Mouse (Mus musculus) frontal cortex, adult (tissue): ENCODE measurements around the gene Rilp.
A peak's percentile ranks its signal among the peaks of the same experiment; 100 is the strongest.

Experiments used
- ATAC-seq: cut with Nextera tagmentation; 2 replicates; pipeline ENCODE4 v1.9.2; 2017; ENCODE audit warnings: mild to moderate bottlenecking, moderate library complexity, mixed read lengths; ENCODE audit not compliant: low TSS enrichment

Gene Rilp

GRCm38 (mm10) chr11:75494296-75495049 lies 15.4 kb upstream of the Rilp start:
- no peak for ATAC-seq

GRCm38 (mm10) chr11:75498126-75498525 lies 11.8 kb upstream of the Rilp start:
- ATAC-seq: no peak

GRCm38 (mm10) chr11:75508162-75508561 lies 1.7 kb upstream of the Rilp start:
- no peak for ATAC-seq

GRCm38 (mm10) chr11:75508904-75509303 lies 990 bp upstream of the Rilp start:
- ATAC-seq: no peak

- ATAC-seq: peak; percentile 84
Observed at GRCm38 (mm10) chr11:75510627-75510993, 716 bp downstream of the Rilp start.

- ATAC-seq: no peak; the same call in 1 of the 2 replicates
Observed at GRCm38 (mm10) chr11:75511213-75511612, 1.3 kb downstream of the Rilp start.

GRCm38 (mm10) chr11:75512301-75513018 lies 2.6 kb downstream of the Rilp start:
- no peak for ATAC-seq

GRCm38 (mm10) chr11:75513336-75513735 lies 3.4 kb downstream of the Rilp start, which contains the start of gene Scarf1:
Gene Scarf1, plus strand, starts transcription at chr11:75513540.
- no peak for ATAC-seq

- ATAC-seq: no peak
Observed at GRCm38 (mm10) chr11:75515186-75515585, 5.3 kb downstream of the Rilp start.

- ATAC-seq: peak; percentile 59; the same call in 1 of the 2 replicates
Observed at GRCm38 (mm10) chr11:75519834-75520633, 10.1 kb downstream of the Rilp start.

GRCm38 (mm10) chr11:75521609-75522008 lies 11.7 kb downstream of the Rilp start:
- no peak for ATAC-seq

GRCm38 (mm10) chr11:75522793-75523192 lies 12.9 kb downstream of the Rilp start:
- no peak for ATAC-seq

GRCm38 (mm10) chr11:75525531-75526125 lies 15.7 kb downstream of the Rilp start:
- no peak for ATAC-seq

- ATAC-seq: no peak
Observed at GRCm38 (mm10) chr11:75526943-75527342, 17.0 kb downstream of the Rilp start.

GRCm38 (mm10) chr11:75529771-75530170 lies 19.9 kb downstream of the Rilp start:
- no peak for ATAC-seq

- peak; percentile 50 for ATAC-seq
Observed at GRCm38 (mm10) chr11:75530325-75530724, 20.4 kb downstream of the Rilp start.

- ATAC-seq: peak; percentile 4; the same call in 1 of the 2 replicates
Observed at GRCm38 (mm10) chr11:75530845-75531373, 21.0 kb downstream of the Rilp start.

GRCm38 (mm10) chr11:75531469-75532242 lies 21.8 kb downstream of the Rilp start, which contains the start of gene Slc43a2:
Gene Slc43a2, plus strand, starts transcription at chr11:75531694.
- ATAC-seq: peak; percentile 77

GRCm38 (mm10) chr11:75532340-75533277 lies 22.7 kb downstream of the Rilp start:
- ATAC-seq: peak; percentile 19; the same call in 1 of the 2 replicates
